Mouse (Mus musculus): ENCODE measurements around the gene A130010J15Rik. TPM values are rescaled to one million over a fixed set of nuclear protein-coding genes. Genes with fewer than 3 reads are reported as not detected.

The A130010J15Rik gene
- 8.6 TPM for polyA plus RNA-seq (2014; fragmentation: Illumina TruSeq; extraction: RNeasy Lipid Tissue Mini Kit (QIAGEN cat#74804); ENCODE audit: low read depth, low replicate concordance)

DNA sequence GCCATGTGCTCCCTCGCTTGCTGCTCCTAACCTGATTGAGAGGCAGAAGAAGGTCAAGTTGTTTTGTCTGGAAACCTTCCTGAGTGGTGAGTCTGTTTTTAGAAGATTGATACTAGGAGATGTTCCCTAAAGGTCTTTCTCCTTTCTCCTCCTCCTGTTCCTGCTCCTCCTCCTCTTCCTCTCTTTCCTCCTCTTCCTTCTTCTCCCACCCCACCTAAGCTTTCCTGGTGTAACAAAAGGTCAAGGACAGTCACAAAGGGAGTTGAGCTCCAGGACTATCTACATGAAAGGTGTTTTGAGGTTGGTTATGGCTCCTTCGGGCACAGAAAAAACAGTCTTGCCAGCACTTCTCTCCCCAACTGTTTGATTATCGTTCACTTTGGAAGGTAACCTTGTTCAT, at the start of gene A130010J15Rik:
A130010J15Rik (plus strand) TSS at position 301 of the 400 bp plus-strand sequence.

DNA sequence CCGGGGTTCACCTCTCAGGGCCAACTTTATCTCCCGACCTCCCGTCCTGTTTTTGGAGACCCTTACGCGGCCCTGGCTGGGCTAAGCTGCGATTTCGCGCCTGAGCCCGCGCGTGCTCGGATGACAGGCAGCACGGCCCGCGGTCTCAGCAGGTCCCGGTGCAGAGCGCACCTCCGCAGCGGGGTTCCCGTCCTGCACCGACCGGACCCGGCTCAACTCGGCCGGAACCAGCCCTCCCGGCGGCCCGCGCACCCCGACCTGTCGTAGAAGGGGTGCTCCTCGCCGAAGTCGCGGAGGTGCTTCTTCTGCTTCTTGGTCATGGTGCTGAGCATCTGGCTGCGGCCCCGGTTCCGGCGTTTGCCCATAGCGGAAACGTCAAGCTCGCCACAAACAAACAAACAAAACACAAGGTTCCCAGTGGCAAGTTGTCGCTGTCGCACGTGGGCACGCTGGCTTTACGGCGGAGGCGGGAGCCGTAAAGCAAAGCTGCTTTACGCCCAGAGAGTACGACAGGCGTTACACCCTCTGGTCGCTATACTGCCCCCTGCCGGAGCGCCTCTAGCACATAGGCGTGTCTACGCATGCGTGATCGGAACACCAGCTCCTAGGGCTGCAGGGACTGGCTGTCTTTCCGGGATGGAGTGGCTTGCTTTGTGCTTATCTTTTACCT, 37.9 kb upstream of the A130010J15Rik start, which contains the start of gene Diexf:
Diexf (minus strand) TSS at position 487 of the 670 bp plus-strand sequence.

DNA sequence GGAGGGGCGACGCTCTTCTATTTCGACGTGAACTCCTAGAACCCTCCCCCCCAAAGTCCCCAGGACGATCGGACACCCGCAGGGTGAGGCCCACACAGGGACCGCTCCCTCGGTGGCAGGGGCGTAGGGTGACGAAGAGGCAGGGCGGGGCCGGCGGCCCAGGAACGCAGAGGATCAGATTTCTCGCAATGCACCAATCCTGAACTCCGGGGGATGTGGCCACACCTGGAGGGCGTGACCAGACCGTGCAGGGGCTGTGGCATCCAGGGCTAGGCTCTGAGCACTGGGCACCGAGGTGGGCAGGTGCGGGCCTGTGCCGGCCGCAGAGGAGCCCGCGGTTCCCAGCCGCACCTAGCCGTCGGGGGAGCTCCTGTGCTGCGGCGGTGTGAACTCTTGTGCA, 15.0 kb upstream of the A130010J15Rik start, which contains the start of gene Irf6:
Irf6 (plus strand) TSS at position 240 of the 400 bp plus-strand sequence.

DNA sequence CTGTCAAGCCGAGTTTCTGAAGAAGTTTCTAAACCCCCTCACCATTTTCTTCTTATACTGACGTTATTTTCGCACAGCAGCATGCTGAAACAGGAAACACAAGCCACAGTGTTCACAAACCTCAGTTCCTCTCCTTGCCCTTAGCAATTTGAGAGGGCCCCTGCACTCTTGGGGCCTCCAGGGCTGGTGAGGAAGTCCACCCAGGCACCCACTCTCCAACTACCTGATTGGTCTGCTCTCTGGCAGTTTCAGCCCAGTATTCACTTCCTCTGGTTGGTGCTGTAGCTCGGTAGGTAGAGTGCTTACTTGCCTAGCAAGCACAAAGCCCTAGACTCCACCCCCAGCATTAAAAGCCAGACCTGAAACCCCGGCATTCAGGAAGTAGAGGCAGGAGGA, 33.5 kb downstream of the A130010J15Rik start, which contains the start of gene Traf3ip3:
Traf3ip3 (minus strand) TSS at position 321 of the 396 bp plus-strand sequence.

DNA sequence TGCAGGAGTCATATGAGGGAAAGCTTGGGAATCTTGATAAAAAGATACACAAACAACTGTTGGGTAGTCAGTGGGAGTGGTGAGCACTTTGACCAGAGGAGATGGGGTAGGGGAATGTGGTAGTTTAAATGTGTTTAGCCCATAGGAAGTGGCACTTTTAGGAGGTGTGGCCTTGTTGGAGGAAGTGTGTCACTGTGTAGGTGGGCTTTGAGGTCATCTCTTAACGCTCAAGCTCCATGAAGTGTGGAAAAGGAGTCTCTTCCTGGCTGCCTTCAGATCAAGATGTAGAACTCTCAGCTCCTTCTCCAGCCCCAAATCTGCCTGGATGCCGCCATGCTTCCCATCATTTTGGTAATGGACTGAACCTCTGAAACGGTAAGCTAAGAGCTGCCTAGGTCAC, 39.7 kb downstream of the A130010J15Rik start, which contains the start of gene Lamb3:
Lamb3 (plus strand) TSS at position 197 of the 400 bp plus-strand sequence.

Other genes with a start within 250 kb of the A130010J15Rik start
- gene Syt14, start 132.3 kb upstream of the A130010J15Rik start, polyA plus RNA-seq (2014; fragmentation: Illumina TruSeq; extraction: RNeasy Lipid Tissue Mini Kit (QIAGEN cat#74804); ENCODE audit: low read depth, low replicate concordance), result 10.7 TPM
- gene Diexf, start 37.8 kb upstream of the A130010J15Rik start, polyA plus RNA-seq (2014; fragmentation: Illumina TruSeq; extraction: RNeasy Lipid Tissue Mini Kit (QIAGEN cat#74804); ENCODE audit: low read depth, low replicate concordance), result 8.5 TPM
- gene Irf6, start 14.9 kb upstream of the A130010J15Rik start, polyA plus RNA-seq (2014; fragmentation: Illumina TruSeq; extraction: RNeasy Lipid Tissue Mini Kit (QIAGEN cat#74804); ENCODE audit: low read depth, low replicate concordance), result 35.5 TPM
- not detected for gene Traf3ip3, start 33.7 kb downstream of the A130010J15Rik start, polyA plus RNA-seq (2014; fragmentation: Illumina TruSeq; extraction: RNeasy Lipid Tissue Mini Kit (QIAGEN cat#74804); ENCODE audit: low read depth, low replicate concordance)
- not detected for gene Lamb3, start 39.7 kb downstream of the A130010J15Rik start, polyA plus RNA-seq (2014; fragmentation: Illumina TruSeq; extraction: RNeasy Lipid Tissue Mini Kit (QIAGEN cat#74804); ENCODE audit: low read depth, low replicate concordance)
- gene Hsd11b1, start 96.0 kb downstream of the A130010J15Rik start, polyA plus RNA-seq (2014; fragmentation: Illumina TruSeq; extraction: RNeasy Lipid Tissue Mini Kit (QIAGEN cat#74804); ENCODE audit: low read depth, low replicate concordance), result 136 TPM
- gene G0s2, start 105.2 kb downstream of the A130010J15Rik start, polyA plus RNA-seq (2014; fragmentation: Illumina TruSeq; extraction: RNeasy Lipid Tissue Mini Kit (QIAGEN cat#74804); ENCODE audit: low read depth, low replicate concordance), result not detected
- gene Camk1g, start 202.3 kb downstream of the A130010J15Rik start, polyA plus RNA-seq (2014; fragmentation: Illumina TruSeq; extraction: RNeasy Lipid Tissue Mini Kit (QIAGEN cat#74804); ENCODE audit: low read depth, low replicate concordance), result 2.4 TPM

Measured in kidney, adult 10 weeks (tissue).